Mouse (Mus musculus): ENCODE measurements around the gene Fastk.
A peak's percentile ranks its signal among the peaks of the same experiment; 100 is the strongest.

DNA sequence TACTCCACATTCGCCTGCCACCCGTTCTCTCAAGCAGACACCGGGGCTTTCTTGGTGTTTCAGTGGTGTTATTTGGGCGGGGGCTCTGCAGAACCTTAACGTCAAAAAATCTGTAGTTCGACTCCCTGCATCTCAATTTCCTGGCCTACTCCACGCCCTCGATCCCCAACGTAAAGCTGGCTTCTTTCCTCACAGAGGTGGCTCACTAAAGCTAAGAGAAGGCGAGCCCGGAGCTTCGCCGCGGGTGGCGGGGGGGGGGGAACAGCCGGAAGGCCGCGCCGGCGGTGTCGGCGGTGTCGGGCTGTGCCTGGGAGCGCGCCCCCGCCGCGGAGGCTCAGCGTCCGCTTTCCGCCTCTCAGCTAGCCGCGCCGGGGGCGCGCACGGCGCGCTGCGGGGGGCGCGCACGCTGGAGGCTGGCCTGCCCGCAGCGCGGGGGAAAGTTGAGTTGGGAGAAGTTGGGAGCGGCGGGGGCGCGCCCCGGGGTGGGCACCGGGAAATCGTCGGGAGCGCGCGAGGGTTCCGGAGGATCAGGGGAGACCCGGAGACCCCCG, 20.2 kb downstream of the Fastk start:
- TF ChIP-seq POLR2A (IDR thresholded peaks at IDR 0.05; ENCODE audit: borderline replicate concordance, extremely low read depth, insufficient read depth, insufficient read length, poor library complexity, severe bottlenecking): peak; percentile 66; the same call in 1 of the 2 replicates
- no peak for TF ChIP-seq CTCF (IDR thresholded peaks at IDR 0.05; ENCODE audit: borderline replicate concordance, extremely low read depth, insufficient read depth, insufficient read length)
